Mouse (Mus musculus) embryo, embryonic 9.5 days (tissue): ENCODE data around the gene Tprn.

Source experiments
- DNase-seq: peaks from one replicate; pipeline ENCODE4 v3.0.0-alpha.2; 2017; ENCODE audit errors: extremely low spot score

Gene Tprn

DNA sequence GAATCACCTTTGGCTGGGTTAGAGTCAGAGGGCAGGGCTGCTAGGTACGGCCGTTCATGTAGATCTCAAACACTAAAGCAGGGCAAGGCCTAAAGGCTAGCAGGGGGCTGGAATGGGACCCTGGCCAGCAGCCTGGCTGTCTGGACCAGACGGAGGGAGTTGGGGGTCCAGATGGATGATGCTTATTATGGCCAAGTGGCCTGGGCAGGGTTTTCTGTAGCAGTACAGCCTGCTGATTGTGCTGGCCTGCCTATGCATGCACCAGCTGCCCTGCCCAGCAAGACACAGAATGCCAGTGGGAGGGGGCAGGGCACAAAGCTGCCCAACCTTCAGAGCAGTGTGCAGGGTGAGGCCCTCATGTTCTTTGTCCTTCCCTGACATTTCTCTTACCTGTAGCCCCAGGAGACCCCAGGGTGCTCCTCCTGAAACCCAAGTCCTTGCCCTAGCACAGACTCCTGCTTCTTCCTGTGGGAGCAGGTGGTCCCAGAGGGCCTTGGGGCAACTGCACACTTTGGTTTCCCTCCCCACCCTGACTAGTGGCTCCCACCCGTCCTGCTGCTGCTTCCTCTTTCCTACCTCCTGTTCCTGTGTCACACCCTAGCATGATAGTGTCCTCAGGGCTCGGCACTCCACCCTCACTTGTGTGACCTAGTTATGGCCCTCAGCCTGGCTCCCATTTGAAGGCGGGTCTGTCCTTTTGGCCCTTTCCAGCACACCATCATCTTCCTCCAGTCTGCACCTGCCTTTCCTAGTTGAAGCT, 3.7 kb downstream of the Tprn start:
- no peak for DNase-seq

GRCm38 (mm10) chr2:25266720-25267119, 4.3 kb downstream of the Tprn start:
- no peak for DNase-seq

DNA sequence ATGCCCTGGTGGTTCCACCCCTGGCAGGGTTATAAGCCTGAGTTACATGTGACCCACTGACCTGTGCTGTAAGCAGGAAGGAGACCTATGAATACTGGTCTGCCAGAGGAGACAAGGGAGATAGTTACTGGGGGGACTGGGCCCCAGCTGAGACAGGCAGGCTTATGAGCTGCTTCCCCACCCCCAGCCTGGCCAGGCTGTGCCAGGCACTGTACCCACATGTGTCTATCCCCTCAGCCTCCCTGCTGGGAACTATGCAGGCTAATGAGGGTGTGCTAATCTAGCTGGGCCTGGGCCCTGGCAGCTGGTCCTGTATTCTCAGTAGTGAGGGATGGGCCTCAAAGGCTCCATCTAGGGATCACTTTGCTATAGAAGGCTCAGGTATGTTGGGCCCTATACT, 4.8 kb downstream of the Tprn start:
- DNase-seq: no peak

DNA sequence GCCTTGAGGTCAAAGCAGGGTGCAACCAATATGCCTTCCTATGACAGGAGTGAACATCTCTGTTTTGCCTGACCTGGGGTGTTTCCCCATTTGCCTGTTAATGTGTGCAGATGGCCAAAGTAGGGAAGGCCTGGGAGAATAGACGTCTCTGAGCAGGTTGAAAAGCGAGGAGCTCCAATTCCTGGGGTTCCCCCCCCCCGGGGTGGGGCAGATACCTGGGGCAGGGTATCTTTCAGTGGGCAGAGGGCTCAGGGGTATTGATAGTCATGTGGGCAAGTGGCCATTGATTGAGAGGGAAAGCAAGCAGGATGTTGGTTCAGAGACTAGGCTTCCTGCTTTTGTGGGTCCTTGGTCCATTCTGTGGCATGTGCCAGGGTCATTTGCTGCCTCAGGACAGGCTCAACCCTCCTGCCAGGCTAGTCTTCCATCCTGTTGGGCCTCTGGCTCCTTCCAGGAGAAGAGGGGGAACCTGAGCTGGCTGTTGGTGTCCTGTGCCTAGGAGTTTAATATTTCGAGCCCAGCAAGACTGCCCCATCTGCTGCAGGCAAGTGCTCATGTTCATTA, 5.4 kb downstream of the Tprn start:
- DNase-seq: no peak

GRCm38 (mm10) chr2:25271827-25272511, 9.6 kb downstream of the Tprn start, which contains the start of the genes Ssna1 and Anapc2:
Gene Ssna1 (minus strand): TSS chr2:25272438.
Gene Anapc2 (plus strand): TSS chr2:25272478.
- DNase-seq: peak; percentile 99

DNA sequence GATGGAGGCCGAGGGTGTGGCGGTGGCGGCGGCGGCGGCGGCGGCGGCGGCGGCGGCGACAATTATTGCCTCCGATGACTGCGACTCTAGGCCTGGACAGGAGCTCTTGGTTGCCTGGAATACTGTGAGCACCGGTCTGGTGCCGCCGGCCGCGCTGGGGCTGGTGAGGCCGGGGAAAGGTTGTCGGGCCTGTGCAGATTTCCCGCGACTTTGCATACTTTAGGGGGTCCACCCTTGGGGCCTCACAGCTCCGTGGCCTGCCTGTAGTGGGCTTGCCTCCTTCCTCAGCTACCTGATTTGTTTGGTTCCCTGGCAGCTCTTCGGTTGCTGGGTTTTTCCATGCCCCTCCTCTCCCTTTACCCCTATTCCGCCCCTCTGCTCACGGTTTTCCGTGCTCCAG, 10.1 kb downstream of the Tprn start:
- DNase-seq: no peak

DNA sequence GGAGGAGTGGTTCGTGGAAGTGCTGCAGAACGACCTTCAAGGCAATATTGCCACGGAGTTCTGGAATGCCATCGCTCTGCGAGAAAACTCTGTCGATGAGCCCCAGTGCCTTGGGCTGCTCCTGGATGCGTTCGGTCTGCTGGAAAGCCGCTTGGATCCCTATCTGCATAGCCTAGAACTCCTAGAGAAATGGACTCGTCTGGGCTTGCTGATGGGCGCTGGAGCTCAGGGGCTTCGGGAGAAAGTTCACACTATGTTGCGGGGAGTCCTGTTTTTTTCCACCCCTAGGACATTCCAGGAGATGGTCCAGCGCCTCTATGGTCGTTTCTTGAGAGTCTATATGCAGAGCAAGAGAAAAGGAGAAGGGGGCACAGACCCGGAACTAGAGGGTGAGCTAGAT, 10.6 kb downstream of the Tprn start:
- DNase-seq: no peak

GRCm38 (mm10) chr2:25278928-25279882, 16.8 kb downstream of the Tprn start:
- peak; percentile 64 for DNase-seq

DNA sequence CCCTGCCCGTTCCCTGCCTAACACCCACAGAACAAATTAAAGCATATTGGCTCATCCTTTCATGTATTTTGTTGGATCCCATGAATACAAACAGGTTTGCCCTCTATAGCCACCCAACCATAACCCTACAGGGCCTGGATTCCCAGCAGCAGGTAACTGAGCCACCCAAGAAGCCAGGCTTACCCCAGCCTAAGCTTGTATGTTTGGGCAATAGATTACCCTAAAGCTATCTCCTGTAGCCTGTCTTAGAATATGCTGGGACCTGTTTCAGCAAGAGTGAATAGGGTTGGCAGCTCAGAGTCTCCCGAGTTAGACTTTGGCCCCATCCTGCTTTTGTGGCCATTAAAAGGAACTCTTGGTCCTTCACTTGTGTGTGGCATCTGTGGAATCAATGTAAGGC, 23.1 kb downstream of the Tprn start:
- no peak for DNase-seq

- DNase-seq: no peak
Observed at GRCm38 (mm10) chr2:25286314-25286713, 23.9 kb downstream of the Tprn start.

- DNase-seq: no peak
Observed at GRCm38 (mm10) chr2:25286837-25287636, 24.6 kb downstream of the Tprn start.

DNA sequence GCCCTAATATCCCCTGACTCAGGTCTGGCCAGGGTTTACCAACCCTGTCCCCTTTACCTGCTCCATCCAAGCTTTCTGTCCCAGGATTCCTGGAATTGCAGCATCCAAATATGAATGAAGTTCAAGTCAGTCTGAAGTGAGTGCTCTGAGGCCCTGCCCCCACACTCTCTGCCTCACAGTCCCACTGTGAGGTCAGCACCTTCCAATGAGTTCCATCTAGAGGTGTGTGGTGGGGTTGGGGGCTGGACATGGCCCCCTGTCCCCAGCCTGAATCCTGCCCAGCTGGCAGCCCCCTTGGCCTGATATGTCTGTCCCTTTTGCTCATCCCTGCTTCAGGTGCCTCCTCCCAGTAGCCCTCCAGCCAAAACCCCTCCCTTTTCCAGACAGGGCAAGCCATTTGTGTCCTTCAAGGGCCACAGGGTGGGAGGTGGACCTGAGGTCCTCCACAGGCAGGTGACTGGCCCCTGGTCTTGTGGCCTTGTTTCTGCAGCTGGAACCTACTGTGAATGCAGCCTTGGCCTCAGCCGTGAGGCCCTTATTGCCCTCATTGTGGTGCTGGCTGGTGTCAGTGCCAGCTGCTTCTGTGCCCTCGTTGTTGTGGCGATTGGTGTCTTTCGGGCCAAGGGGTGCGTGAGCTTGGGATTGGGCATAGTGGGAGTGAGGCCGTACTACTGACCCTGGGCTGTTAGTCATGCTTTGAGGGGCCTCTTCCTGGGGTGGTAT, 25.7 kb downstream of the Tprn start, which contains the start of gene Tmem210:
TSS of gene Tmem210 (plus strand) at position 219 of the 723 bp plus-strand sequence.
- no peak for DNase-seq

- no peak for DNase-seq
Observed at GRCm38 (mm10) chr2:25288734-25289345, 26.4 kb downstream of the Tprn start.

- no peak for DNase-seq
Observed at GRCm38 (mm10) chr2:25289651-25290050, 27.2 kb downstream of the Tprn start, which contains the start of gene Lrrc26. Gene Lrrc26 (plus strand): TSS chr2:25289915.

GRCm38 (mm10) chr2:25290101-25290815, 27.8 kb downstream of the Tprn start:
- DNase-seq: no peak

DNA sequence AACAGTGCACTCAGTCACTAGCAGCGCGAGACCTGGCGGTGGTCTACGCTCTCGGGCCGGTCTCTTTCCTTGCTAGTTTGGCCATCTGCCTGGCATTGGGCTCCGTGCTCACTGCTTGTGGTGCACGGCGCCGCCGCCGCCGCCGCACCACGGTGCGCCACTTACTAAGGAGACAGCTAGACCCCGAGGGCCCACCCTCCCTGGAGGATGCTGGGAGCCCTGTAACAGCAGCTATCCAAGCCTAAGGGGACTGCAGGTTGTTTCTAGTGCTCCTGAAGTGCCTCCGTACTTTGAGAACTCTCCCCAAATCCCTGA, 28.4 kb downstream of the Tprn start:
- DNase-seq: peak; percentile 10

GRCm38 (mm10) chr2:25291184-25292053, 29.0 kb downstream of the Tprn start:
- no peak for DNase-seq

DNA sequence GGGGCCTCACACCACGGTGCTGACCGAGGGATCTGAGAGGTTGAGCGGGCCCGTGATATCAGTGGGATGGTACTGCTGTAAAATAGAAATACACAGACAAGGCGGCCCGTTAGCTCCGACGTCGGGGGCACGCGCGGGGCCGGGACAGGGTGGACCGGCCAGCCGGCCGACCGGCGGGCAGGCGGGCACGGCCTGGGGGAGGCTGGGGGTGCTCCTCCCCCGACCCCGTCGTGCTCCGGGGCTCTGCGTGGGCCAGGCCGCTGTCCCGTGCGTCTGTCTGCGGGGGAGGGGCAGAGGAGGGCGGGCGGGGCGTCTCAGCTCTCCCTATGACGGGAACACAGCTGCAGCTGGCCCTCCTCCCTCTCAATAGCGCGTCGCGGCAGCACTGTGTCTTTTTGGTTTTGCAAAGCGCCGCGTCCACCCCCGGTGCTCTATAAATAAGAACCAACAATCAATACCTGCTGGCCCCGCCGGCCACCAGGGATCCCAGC, 29.7 kb downstream of the Tprn start:
- DNase-seq: no peak
